In genomic region chr14:105258379-105259034, GRCm38 (mm10) we compare ENCODE assay signal across 7 mouse cellular contexts. TPM values are rescaled to one million over a fixed set of nuclear protein-coding genes. Genes with fewer than 3 reads are reported as not detected.
DNase-seq lines count a peak whose midpoint lies in the region; ATAC-seq and TF ChIP-seq lines count a peak whose summit lies in the region.

TSS of gene Ndfip2 (plus strand) at chr14:105258573.

- H3K36me3 ChIP-seq in intestine, embryonic 15.5 days = no peaks in the 10 kb centered on the region
- no peaks in the 10 kb centered on the region for H3K36me3 ChIP-seq in midbrain, embryonic 12.5 days
- no peaks in the 10 kb centered on the region for H3K36me3 ChIP-seq in small intestine, adult 2 months (ENCODE audit: control insufficient read depth, insufficient read depth, low read length)

- no peak for TF ChIP-seq CTCF in small intestine, adult 2 months (IDR thresholded peaks at IDR 0.05; ENCODE audit: extremely low read depth, insufficient read length, insufficient replicate concordance, low read depth, low read length)

- intact Hi-C loops in left cerebral cortex, postnatal 4 days (cut with DNase I) = loop anchor here (5.0 kb wide), 1 partner anchor 81 kb away; the partner anchor contains the start of gene Rbm26

- H3K4me2 ChIP-seq in intestine, embryonic 15.5 days (replicated peaks) = peak within 1 kb of the TSS; percentile 69
- peak within 1 kb of the TSS; percentile 69 for H3K4me2 ChIP-seq in midbrain, embryonic 12.5 days (replicated peaks)

- TF ChIP-seq POLR2A in small intestine, adult 2 months (IDR thresholded peaks at IDR 0.05; ENCODE audit: low read depth, low read length) = peak; percentile 79

- peak; percentile 96 for ATAC-seq in intestine, embryonic 15.5 days
- ATAC-seq in midbrain, embryonic 12.5 days (ENCODE audit: low FRiP score, low read depth) = peak; percentile 96

- H3K4me3 ChIP-seq in intestine, embryonic 15.5 days (replicated peaks) = peak within 1 kb of the TSS; percentile 86
- peak within 1 kb of the TSS; percentile 85 for H3K4me3 ChIP-seq in midbrain, embryonic 12.5 days
- H3K4me3 ChIP-seq in small intestine, adult 2 months (ENCODE audit: low read depth, low read length) = peak within 1 kb of the TSS; percentile 99

- H3K9ac ChIP-seq in intestine, embryonic 15.5 days = peak within 1 kb of the TSS; percentile 92
- peak within 1 kb of the TSS; percentile 93 for H3K9ac ChIP-seq in midbrain, embryonic 12.5 days (replicated peaks)

- no peaks in the 10 kb centered on the region for H3K4me1 ChIP-seq in intestine, embryonic 15.5 days (replicated peaks)
- peaks cover 9% of the 10 kb centered on the region; the same call in 1 of the 2 replicates for H3K4me1 ChIP-seq in midbrain, embryonic 12.5 days
- peaks cover 7% of the 10 kb centered on the region for H3K4me1 ChIP-seq in small intestine, adult 2 months (ENCODE audit: control insufficient read depth, insufficient read depth, insufficient read length, low read length)

- peak; percentile 88 to 91 for DNase-seq in adrenal gland, adult 18-20 months (ENCODE audit: low spot score in 2 of 2)
- peak; percentile 87 for DNase-seq in embryo, embryonic 10.5 days (ENCODE audit: low spot score)
- DNase-seq in gastrocnemius, postnatal 25 days = peak; percentile 88
- peak; percentile 83 for DNase-seq in left cerebral cortex, postnatal 4 days

- no peaks in the 10 kb centered on the region for H3K9me3 ChIP-seq in intestine, embryonic 15.5 days
- H3K9me3 ChIP-seq in midbrain, embryonic 12.5 days = no peaks in the 10 kb centered on the region

- under 1% methylated on average over 66 of the region's 70 CpGs for WGBS in intestine, embryonic 15.5 days
- WGBS in midbrain, embryonic 12.5 days = under 1% methylated on average over 65 of the region's 70 CpGs
- under 1% methylated on average over 70 of the region's 70 CpGs for WGBS in small intestine, adult 2 months

- H3K27ac ChIP-seq in intestine, embryonic 15.5 days = peak within 1 kb of the TSS; percentile 95
- H3K27ac ChIP-seq in midbrain, embryonic 12.5 days (replicated peaks) = peak within 1 kb of the TSS; percentile 94
- peak within 1 kb of the TSS; percentile 97 for H3K27ac ChIP-seq in small intestine, adult 2 months (ENCODE audit: insufficient read depth, low read depth, low read length)

- no peaks in the 10 kb centered on the region for H3K27me3 ChIP-seq in intestine, embryonic 15.5 days (replicated peaks)
- H3K27me3 ChIP-seq in midbrain, embryonic 12.5 days = no peaks in the 10 kb centered on the region
- H3K27me3 ChIP-seq in small intestine, adult 2 months (ENCODE audit: control insufficient read depth, insufficient read depth, low read length) = no peaks in the 10 kb centered on the region

RNA-seq across cellular contexts. Expression of gene Ndfip2, which starts in this region (rescaled TPM):
- total RNA-seq in adrenal gland, adult 18-20 months (2021) = 10 to 100 TPM; 34.7 to 40.3 TPM
- 10 to 100 TPM; 13.2 to 13.3 TPM for total RNA-seq in gastrocnemius, postnatal 25 days (2021)
- 101 and 107 TPM in 2 replicates for polyA plus RNA-seq in intestine, embryonic 15.5 days (2015; fragmentation: Nextera tagmentation; extraction: Ambion mirVana)
- 10 to 100 TPM; 79.2 to 80.4 TPM for total RNA-seq in left cerebral cortex, postnatal 4 days (2021)
- polyA plus RNA-seq in midbrain, embryonic 12.5 days (2016; fragmentation: Nextera tagmentation; extraction: Ambion mirVana) = 75.3 and 76.0 TPM in 2 replicates
- polyA plus RNA-seq in small intestine, adult 2 months (2012; rRNA removed) = 77.6 and 208 TPM in 2 replicates

Comparison
In these comparisons a context has a peak if more than half of its experiments do, and no peak if none do; other contexts are left out.
1. Peak in every context shown above with its lines: DNase-seq, ATAC-seq, H3K4me3 ChIP-seq and H3K27ac ChIP-seq.